Mouse (Mus musculus) adrenal gland, postnatal 36 days (tissue): ENCODE measurements at regions not wholly inside any gene's neighbourhood (a gene's known extent, or its start where the extent isn't known, plus 50 kb on each side); places are given as distances from the start of the nearest gene placed in this dataset.
"Not testable (repeated sequence)": the region's sequence is repeated elsewhere in the genome, so short reads cannot be mapped to it uniquely, and the experiment has no call there.

Experiments
- DNase-seq, 2 experiments: peaks; one replicate each; pipeline ENCODE4 v3.0.0; 2021; ENCODE audit warnings: mixed read lengths in 1 of 2

DNA sequence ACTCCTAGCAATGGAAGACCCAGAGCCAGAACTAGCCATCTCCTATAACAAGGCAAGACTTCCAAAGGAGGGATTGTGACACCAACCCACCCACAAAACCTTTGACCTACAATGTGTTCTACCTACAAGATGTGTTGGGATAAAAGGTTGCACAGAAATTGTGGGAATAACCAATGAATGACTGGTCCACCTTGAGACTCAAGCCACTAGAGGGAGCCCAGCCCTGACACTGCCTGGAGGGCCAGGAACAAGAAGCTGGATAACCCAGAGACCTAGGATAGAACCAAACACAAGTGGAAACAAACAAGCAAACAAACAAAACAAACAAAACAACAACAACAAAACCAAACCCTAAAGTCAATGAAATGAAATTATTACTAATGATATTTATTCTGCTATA is 288.8 kb downstream of the Dchs2 start:
- DNase-seq = peak; percentile 61 to 77

DNA sequence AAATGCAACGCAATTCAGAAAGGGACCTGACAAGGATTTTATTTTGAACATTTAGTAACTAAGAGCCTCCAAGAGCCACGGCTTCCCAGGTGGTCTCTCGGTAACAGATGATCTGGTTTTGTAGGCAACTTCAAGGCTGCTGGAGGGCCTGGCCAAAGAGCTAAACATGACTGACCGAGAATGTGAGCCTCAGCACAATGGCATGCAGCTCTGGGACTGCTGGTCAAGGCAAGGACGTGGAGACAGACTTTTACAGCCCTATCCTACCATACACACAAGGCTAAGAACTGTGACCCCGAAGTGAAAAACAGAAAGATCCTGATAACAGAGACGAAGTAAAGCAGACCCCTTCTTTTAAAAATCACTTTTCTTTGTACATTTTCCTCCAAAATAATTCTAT is 296.5 kb downstream of the Dchs2 start:
- DNase-seq = peak in 1 of 2 experiments; percentile 6

DNA sequence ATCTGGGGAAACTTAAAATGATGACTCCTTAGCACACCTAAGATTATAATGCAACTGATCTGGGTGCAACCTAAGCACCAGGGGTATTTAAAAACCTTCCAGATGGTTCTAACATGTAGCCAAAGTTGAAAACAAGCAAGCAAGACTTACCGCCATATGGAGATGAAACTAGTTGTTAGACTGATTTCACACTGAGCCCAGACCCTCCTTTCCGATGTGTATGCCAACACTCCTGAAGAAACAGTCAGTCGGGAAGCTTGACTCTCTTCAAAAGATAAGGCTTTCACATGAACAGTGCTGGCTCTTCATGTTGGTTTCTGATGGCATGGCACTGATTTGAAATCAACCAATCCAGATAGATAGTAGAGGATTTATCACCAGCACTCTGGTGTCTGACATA is 301.6 kb downstream of the Dchs2 start:
- DNase-seq = no peak

DNA sequence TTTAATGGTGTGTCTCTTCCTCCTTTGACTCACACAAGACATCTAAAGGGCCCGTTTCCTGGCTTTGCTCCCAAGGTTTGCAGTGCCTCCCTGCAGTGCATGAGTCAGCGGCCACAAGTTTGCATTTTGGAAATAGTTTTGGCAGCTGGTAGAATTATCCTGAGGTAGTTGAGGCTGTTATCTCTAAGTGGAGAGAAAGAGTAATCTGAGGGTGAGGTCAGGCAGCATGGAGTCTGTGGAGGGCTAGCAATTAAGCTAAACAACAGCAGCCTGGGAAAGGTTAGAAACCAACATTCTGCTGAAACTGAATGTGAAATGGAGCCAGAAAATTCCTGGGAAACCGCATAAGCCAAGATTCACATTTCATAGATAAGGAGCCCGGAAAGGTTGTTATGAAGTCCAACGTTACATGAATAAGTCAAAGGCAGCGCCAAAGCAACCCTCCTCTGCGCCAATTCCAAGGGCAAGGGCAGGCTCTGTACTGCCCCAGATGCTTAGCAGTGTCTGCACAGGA is 318.5 kb downstream of the Dchs2 start:
- peak; percentile 92 to 93 for DNase-seq

DNA sequence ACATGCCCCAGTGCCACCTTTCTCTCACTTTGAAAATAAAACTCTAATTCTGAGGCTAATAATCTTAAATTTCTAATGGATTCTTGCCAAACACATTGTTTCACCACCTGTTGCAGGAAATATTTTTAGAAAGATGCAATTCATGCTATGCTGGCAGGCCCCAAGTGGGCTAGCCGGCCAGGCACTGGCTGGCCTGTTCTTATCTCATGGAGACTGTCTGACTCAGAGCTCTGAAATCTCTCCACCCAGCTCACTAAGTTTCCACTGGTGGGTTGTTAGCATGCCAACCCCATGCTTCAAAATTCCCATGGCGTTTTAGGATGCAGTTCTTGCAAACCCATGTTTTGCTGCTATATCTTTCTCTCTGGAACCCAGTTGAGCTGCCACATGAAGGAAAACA is 315.5 kb upstream of the Sfrp2 start:
- peak; percentile 27 to 39 for DNase-seq

DNA sequence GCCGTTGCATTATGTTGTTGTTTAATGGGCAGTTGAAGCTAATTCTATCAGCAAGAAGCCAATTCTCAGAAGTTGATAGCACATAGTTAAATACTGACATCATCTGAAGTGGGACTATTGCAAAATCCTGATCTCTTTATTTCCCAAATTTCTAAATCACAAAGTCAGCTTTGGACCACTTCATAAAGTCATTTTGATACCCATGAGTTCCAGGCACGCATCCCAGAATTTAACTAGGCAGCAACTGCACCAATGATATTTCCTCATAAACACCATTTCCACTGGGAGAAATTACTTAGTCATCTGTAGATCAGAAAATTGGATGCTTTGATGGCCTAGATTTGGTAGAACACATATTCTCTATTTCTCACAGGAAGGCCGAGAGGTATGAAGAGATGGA is 314.8 kb upstream of the Sfrp2 start:
- no peak for DNase-seq

DNA sequence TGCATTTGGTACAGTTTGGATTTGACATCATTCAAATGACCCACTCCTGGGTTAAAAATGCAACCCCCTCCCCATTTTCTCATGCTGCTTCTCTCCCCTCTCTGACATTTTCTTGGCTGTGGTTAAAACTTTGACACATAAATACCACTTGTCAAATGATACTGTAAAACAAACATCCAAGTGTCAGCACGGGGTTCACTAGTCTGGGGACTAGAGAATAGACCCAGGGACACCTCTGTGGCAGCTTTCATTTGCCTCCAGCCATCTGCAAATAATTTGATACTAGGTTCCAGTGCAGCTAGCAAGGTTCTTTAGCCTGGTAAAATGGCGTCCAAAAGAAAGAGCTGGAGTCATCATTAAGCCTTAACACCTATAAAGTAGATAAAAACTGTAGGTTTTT is 312.7 kb upstream of the Sfrp2 start:
- DNase-seq = no peak

DNA sequence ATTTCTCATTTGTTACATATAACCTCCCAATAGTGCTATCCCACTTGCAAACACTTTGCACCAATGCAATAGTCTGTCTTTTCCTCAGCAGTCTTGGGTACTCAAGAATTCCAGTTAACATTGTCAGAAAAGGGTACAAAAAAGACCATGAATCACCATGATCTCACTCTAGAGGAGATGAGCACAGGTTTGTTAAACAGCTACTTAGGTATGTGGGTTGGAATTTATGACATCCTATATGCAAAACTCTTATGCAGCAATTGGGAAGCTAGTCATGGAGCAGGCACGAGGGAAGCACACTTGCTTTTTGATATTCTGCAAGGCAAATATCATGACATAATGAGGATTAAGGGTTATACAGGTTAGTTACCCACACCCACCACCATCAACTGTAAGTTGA is 307.7 kb upstream of the Sfrp2 start:
- DNase-seq = no peak

DNA sequence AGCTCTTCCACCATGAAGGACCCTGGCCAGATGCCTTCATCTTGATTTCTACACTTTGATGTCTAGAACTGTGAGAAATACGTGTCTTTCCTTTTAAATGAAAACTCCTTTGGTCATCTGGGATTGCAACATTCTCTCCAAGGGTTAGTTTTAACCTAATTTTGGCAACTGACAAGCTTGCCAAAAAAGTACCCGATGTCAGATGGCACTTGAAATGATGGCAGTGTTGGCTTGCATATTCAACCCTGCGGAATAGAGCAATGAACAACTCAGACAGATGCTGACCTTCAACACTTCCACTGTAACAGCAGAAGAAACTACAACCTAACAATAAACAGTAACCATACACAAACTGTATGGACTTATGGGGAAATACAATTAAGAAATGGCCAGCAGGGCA is 286.9 kb upstream of the Sfrp2 start:
- no peak for DNase-seq

DNA sequence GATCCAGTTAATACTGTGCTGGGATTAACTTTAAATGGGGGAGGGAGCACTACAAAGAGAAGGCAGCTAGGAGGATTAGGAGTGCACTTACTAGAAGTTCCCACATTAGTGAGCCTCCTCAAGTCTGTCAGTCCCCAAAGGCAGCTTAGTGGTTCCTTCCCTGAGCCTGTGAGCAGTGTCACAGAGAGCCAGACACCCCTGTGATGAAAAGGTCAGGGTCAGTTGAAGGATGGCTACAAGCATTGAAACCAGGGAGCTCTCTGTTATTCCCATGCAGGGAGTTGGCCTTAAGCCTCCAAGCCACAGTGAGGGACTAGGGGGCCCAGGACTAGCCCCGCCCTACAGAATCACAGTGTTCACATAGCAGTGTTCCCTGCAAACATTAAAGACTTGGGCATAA is 285.9 kb upstream of the Sfrp2 start:
- peak; percentile 45 to 46 for DNase-seq

DNA sequence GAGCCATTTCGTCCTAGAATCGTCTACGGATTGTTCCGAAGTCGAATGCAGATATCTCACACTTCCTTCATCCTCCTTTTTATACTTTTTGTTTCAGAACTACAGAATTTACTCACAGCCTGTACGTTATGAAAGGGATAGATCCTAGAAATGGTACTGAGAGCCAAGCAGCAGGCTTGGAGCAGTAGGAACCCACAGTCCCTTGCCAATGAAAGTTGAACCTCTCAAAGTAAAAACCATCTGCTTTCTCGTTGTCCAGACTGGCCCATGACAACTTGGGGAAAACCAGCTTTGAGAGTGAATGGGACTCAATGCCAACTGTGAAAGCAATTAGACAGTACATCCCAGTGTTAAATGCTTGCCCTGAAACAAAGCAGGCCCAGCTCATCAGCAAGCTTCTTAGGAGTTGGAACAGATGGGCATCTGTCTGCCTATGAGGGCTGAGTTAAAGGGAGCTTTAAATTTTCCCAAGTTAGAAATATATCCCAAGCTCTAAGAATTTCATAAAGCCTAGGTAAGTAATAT is 279.9 kb upstream of the Sfrp2 start:
- no peak for DNase-seq

DNA sequence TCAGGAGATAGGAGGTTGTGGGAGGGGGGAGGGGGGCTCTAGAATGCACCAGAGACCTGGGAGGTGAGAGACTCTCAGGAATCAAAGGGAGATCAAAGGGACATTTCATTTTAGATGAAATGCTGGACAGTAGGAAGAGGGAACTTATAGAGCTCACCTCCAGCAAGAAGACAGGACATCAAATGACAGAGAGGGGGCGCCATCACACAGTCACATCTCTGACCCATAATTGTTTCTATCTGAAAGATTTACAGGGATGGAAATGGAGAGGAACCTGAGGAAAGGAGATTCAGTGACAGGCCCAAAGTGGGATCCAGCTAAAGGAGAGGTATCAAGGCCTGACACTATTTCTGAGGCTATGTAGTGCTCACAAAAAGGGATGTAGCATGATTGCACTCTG is 270.5 kb upstream of the Sfrp2 start:
- DNase-seq = peak; percentile 54 to 69

DNA sequence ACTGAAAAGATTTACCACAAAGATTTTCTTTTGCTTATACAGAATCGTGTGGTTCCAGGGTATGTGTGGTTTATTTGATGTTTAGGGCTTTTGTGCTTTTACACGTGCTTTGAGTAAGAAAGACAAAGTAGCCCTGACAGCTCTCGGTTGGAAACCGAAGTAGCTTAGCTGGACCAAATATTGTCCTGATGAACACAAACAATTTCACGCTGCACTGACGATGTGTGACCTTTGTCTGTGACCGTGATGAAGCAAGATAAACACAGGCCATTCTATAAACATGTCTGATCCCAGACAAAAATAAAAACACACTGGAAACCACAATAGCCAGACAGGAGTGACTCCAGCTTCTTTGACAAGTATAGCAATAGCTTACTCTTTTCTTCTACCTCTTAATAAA is 262.2 kb upstream of the Sfrp2 start:
- DNase-seq = no peak

DNA sequence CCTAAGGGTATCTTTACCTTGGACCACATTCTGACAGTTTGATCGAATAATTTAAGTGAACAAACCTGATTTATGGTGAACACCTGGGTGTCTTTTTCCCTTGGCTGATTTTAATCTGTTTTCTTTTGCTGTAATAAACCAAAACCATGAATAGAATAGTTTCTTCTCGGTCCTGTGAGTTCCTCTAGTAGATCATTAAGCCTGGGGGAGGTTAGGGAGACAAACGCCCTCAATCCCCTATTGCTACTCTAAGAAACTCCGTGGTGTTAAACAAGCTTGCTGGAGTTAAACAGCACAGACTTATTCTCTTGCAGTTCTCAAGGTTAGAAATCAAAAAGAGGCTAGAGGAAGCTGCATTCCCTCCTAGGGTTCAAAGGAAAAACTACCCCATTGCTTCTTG is 249.5 kb upstream of the Sfrp2 start:
- DNase-seq = no peak

DNA sequence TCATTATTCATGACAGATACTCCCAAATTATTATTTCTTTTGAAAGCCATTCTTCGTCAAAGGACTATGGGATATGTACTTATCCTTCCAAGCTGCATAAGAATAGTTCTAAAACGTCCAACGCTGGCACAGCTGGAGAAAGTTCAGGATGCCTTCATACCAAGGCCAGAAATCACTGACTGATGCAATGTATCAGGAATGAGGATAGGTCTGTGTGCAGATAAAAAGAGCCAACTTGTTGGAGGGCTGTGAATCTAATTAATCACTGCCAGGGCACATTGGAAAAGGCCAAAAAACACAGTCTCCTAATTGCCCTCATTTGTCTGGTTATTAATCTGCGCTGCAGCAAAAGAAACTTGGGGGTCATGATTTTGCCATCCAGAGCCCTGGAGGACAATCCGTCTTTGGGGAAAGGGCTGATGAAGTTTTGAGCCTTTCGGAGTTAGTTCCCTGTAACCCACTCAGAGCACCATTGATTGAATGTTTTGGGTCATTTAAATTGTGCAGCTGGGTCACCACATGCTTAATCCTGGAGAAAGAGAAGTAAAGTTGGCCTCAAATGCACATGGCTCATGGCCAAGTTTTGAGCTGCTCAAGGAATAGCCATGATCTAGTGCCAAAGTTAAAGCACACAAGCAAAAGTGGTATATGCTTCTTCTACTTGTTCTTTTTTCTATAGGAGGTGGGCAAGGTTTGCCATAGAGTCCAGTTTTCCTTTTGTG is 248.0 kb upstream of the Sfrp2 start:
- DNase-seq = peak; percentile 57 to 60

DNA sequence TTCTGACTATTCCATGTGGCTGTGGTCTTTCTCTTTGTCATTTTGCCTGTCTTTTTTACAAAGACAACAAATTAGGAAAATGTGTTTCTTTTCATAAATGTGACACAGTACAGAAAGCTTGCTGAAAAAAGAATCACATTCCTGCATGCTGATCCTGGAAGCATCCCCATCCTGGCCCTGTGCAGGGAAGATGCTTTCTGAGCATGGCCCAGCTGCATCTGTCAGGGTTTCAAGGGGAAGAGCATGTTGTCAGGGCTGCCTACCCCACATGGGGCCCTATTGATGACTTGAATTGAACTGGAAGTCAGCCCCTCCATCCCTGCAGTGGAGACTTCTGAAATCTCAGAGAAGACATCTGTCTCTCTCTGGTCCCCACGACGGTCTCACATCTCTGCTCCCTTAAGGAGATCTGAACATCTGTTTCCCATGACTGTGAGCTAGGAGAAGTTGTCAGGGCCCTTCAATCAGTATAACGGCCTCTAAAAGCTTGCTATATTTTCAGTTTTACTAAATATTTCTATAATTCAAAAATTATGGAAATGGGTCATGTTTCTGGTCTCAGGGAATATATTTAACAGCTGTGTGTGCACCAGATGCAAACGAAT is 235.8 kb upstream of the Sfrp2 start:
- no peak for DNase-seq

DNA sequence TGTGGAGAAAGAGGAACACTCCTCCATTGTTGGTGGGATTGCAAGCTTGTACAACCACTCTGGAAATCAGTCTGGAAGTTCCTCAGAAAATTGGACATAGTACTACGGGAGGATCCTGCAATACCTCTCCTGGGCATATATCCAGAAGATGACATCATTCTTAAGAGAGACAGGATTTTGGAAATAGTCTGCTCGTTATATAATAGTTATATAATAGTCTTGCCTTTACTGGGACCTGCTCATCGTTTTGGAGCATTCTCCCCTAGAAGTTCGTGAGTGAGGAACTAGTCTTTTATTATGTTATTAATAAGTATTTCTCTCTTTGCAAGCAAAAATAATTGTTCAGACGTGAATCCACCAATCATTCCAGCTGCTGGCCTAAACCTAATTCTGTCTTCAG is 229.5 kb upstream of the Sfrp2 start:
- DNase-seq = not testable (repeated sequence)

DNA sequence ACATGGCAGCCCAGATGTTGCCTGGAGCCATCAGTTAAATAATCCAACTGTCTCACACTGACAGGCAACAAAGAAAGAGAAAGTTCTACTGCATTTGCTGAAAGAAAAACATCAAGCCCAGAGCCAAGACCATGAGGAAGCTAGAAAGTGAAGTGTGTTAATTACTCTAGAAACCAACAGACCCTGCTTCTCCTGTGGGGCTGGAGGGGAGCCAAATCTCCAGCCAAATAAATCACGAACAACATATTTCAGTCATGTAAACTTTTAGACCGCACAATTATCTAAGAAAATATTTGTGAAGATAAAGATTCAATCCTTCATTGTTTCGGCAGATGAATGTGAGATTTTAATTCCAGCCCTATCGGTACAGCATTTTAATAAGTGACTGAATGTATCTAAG is 228.9 kb upstream of the Sfrp2 start:
- no peak for DNase-seq

DNA sequence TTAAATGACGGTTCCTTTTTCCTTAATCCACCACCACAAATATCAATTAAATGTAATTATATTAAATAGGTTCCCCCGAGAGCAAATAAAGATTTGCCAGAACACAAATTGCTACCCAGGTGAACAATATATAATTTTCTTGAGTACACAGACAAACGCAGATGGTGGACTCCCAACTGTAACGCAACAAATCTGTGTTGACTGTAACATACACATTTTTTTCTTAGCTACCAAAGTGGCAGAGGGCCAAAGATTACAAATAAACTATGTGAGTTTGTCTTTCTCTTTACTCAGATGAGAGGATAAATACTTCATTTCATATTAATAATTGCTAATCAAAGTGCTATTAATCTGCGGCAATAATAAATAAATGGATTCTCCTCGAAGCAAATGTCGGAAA is 228.4 kb upstream of the Sfrp2 start:
- no peak for DNase-seq

DNA sequence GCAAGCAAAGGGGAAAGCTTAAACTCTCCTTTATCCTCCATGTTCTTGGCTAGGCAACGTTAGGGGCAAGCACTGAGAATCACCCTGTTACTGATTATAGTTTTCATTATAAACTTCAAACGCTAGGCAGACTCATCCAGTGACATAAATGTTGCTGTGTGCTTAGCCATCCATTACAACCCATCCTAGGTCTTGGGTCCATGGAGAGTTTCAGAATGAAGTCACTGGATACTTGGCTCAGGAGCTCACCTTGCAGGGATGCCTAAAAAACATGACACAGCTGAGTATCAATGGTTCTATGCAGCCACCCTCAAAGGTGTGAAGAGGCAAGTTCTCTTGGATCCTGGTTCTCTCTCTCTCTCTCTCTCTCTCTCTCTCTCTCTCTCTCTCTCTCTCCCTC is 227.2 kb upstream of the Sfrp2 start:
- no peak for DNase-seq

DNA sequence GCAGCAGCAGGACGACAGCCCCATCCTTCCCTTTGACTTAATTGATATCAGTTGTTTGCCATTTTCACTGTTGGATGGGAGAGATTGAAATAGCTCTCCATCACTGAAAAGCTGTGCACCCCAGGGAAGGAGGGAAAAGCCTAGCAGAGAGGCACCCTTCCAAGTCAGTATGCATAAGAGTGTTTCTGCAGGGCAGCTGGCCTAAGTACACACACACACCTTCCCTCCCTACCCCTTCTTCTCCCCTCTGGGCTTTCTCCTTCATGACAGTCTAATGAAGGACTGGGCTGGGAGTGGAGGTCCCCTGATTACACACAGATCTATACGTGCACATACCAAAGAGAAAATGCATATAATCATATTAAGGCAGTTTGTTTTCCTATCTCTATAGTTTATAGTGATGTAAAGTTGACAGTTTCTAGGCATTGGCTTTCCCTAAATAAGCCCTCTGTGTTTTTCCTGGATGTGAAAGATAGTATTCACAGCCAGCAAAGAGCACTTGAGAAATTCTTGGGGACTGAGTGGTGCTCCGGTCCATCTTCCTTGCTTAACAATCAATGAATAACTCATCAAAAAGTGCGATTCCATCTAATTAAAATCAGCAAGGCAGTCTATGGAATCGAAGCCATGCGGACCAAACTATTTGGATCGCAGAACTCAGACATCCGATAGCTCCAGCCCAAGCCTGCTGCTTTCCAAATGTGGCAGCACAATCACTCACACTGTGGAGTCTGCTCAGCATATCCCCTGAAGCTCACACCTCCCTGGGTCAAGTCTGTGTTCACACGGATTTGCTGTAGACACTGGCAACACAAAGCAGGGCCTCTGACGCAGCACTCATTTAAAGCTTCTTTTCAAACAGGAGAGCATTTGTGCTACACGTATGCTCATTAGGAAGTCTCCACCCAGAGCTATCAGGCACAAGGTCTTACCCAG is 224.9 kb upstream of the Sfrp2 start:
- no peak for DNase-seq

DNA sequence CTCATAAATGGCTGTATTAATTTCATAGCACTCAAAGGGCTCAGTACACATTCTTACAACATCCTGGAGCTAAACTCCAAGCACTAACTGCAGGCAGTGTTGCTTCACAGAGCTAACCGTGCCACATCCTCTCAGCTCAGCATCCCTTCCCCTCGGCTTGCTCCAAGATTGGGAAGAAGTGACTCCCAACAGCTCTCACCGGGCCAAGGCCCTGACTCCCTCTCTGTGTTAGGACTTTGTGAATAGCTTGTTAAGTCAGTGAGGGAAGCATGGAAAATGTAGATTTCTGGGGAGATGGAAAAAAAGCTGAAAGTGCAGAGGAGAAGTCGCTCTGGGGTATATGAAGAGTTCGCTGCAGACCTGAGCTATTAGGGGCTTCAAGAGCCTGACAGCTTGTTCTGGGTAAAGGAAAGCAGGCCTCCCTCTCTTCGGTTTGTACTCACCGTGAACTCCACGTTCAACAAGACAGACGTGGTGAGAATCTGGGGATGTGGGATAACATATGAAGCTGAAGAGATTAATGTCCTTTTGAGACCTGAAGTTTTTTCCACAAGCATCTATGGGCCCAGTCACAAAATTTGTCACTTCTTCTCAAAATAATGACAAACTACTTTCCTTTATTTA is 213.5 kb upstream of the Sfrp2 start:
- DNase-seq = no peak
